Mouse (Mus musculus): ENCODE results near the gene Dnah3. TPM values are rescaled to one million over a fixed set of nuclear protein-coding genes. Genes with fewer than 3 reads are reported as not detected.

The Dnah3 gene
- polyA plus RNA-seq, 1 experiment from 2014 or later, result 0.24 TPM

GRCm38 (mm10) chr7:119911727-119912126, 183.4 kb downstream of the Dnah3 start:
- H3K36me3 ChIP-seq, result no peaks in the 10 kb centered on the region
- no peak overlapping the region for H3K27ac ChIP-seq
- no peaks in the 10 kb centered on the region for H3K27me3 ChIP-seq (ENCODE audit: insufficient read depth, poor library complexity, severe bottlenecking)
- H3K4me1 ChIP-seq (replicated peaks), result no peaks in the 10 kb centered on the region
- 80% methylated on average over 3 of the region's 3 CpGs for WGBS
- H3K9me3 ChIP-seq, result no peaks in the 10 kb centered on the region
- H3K4me3 ChIP-seq, result no peak overlapping the region
- DNase-seq (ENCODE audit: low spot score), result no peak

GRCm38 (mm10) chr7:119906523-119907215, 188.4 kb downstream of the Dnah3 start:
- Histone ChIP-seq H3K4me3 (no peak overlapping the region), H3K36me3 (no peaks in the 10 kb centered on the region), H3K4me1 (replicated peaks) (no peaks in the 10 kb centered on the region), H3K9me3 (no peaks in the 10 kb centered on the region), H3K27me3 (ENCODE audit: insufficient read depth, poor library complexity, severe bottlenecking) (no peaks in the 10 kb centered on the region), H3K27ac (no peak overlapping the region)
- 94% methylated on average over 3 of the region's 3 CpGs for WGBS
- no peak for DNase-seq (ENCODE audit: low spot score)

- H3K27me3 ChIP-seq (ENCODE audit: insufficient read depth, poor library complexity, severe bottlenecking), result no peaks in the 10 kb centered on the region
- 85% methylated on average over 3 of the region's 3 CpGs for WGBS
- no peaks in the 10 kb centered on the region for H3K9me3 ChIP-seq
These were observed 195.6 kb downstream of the Dnah3 start for GRCm38 (mm10) chr7:119899386-119900057.

GRCm38 (mm10) chr7:119898247-119898856, 196.7 kb downstream of the Dnah3 start:
- no peaks in the 10 kb centered on the region for H3K36me3 ChIP-seq
- no peaks in the 10 kb centered on the region for H3K9me3 ChIP-seq
- H3K4me3 ChIP-seq, result no peak overlapping the region
- no peaks in the 10 kb centered on the region for H3K27me3 ChIP-seq (ENCODE audit: insufficient read depth, poor library complexity, severe bottlenecking)
- H3K4me1 ChIP-seq (replicated peaks), result peaks cover 30% of the 10 kb centered on the region
- no peak overlapping the region for H3K27ac ChIP-seq
- DNase-seq (ENCODE audit: low spot score), result no peak
- 56% methylated on average over 1 of the region's 1 CpGs for WGBS

More at GRCm38 (mm10) chr7:119899386-119900057, 195.6 kb downstream of the Dnah3 start:
- Histone ChIP-seq H3K36me3 (no peaks in the 10 kb centered on the region), H3K4me3 (no peak overlapping the region), H3K27ac (no peak overlapping the region), H3K4me1 (replicated peaks) (peaks cover 21% of the 10 kb centered on the region)
- DNase-seq (ENCODE audit: low spot score), result no peak

GRCm38 (mm10) chr7:119897521-119898109, 197.5 kb downstream of the Dnah3 start:
- H3K9me3 ChIP-seq, result no peaks in the 10 kb centered on the region
- no peaks in the 10 kb centered on the region for H3K36me3 ChIP-seq
- H3K27ac ChIP-seq, result no peak overlapping the region
- peaks cover 30% of the 10 kb centered on the region for H3K4me1 ChIP-seq (replicated peaks)
- DNase-seq (ENCODE audit: low spot score), result no peak
- H3K27me3 ChIP-seq (ENCODE audit: insufficient read depth, poor library complexity, severe bottlenecking), result no peaks in the 10 kb centered on the region
- H3K4me3 ChIP-seq, result no peak overlapping the region
- WGBS, result 90% methylated on average over 8 of the region's 8 CpGs

GRCm38 (mm10) chr7:119895639-119896512, 199.2 kb downstream of the Dnah3 start, which contains the start of the genes Lyrm1 and Dcun1d3:
Lyrm1 (plus strand) TSS chr7:119895861.
Dcun1d3 (minus strand) TSS chr7:119896298.
- under 1% methylated on average over 63 of the region's 63 CpGs for WGBS
- Histone ChIP-seq H3K4me1 (replicated peaks) (peaks cover 30% of the 10 kb centered on the region), H3K27ac (peak within 1 kb of the TSS; percentile 97), H3K9me3 (no peaks in the 10 kb centered on the region), H3K36me3 (no peaks in the 10 kb centered on the region), H3K27me3 (ENCODE audit: insufficient read depth, poor library complexity, severe bottlenecking) (no peaks in the 10 kb centered on the region), H3K4me3 (peak within 1 kb of the TSS; percentile 80)
- peak; percentile 99 for DNase-seq (ENCODE audit: low spot score)

GRCm38 (mm10) chr7:119894818-119895544, 200.1 kb downstream of the Dnah3 start:
- peak; percentile 3 for DNase-seq (ENCODE audit: low spot score)

GRCm38 (mm10) chr7:119892742-119893141, 202.3 kb downstream of the Dnah3 start:
- no peak for DNase-seq (ENCODE audit: low spot score)
- Histone ChIP-seq H3K9me3 (no peaks in the 10 kb centered on the region), H3K4me1 (replicated peaks) (peaks cover 30% of the 10 kb centered on the region), H3K27ac (no peak overlapping the region), H3K4me3 (no peak overlapping the region), H3K27me3 (ENCODE audit: insufficient read depth, poor library complexity, severe bottlenecking) (no peaks in the 10 kb centered on the region), H3K36me3 (no peaks in the 10 kb centered on the region)
- 89% methylated on average over 4 of the region's 4 CpGs for WGBS

More at GRCm38 (mm10) chr7:119894818-119895544, 200.1 kb downstream of the Dnah3 start:
- Histone ChIP-seq H3K4me3 (peak overlapping the region; percentile 80), H3K36me3 (no peaks in the 10 kb centered on the region), H3K27ac (peak overlapping the region; percentile 97), H3K27me3 (ENCODE audit: insufficient read depth, poor library complexity, severe bottlenecking) (no peaks in the 10 kb centered on the region), H3K4me1 (replicated peaks) (peaks cover 30% of the 10 kb centered on the region), H3K9me3 (no peaks in the 10 kb centered on the region)
- 1% methylated on average over 15 of the region's 15 CpGs for whole genome bisulfite sequencing

- H3K4me1 ChIP-seq (replicated peaks), result peaks cover 26% of the 10 kb centered on the region
- DNase-seq (ENCODE audit: low spot score), result no peak
- WGBS, result 88% methylated on average over 1 of the region's 1 CpGs
These were observed 202.9 kb downstream of the Dnah3 start for GRCm38 (mm10) chr7:119892198-119892597.

GRCm38 (mm10) chr7:119887887-119888286, 207.2 kb downstream of the Dnah3 start:
- H3K4me1 ChIP-seq (replicated peaks), result no peaks in the 10 kb centered on the region
- DNase-seq (ENCODE audit: low spot score), result no peak
- no peak overlapping the region for H3K27ac ChIP-seq
- 92% methylated on average over 4 of the region's 4 CpGs for WGBS
- H3K9me3 ChIP-seq, result no peaks in the 10 kb centered on the region
- no peaks in the 10 kb centered on the region for H3K27me3 ChIP-seq (ENCODE audit: insufficient read depth, poor library complexity, severe bottlenecking)
- H3K4me3 ChIP-seq, result no peak overlapping the region
- H3K36me3 ChIP-seq, result no peaks in the 10 kb centered on the region

More at GRCm38 (mm10) chr7:119892198-119892597, 202.9 kb downstream of the Dnah3 start:
- H3K36me3 ChIP-seq, result no peaks in the 10 kb centered on the region
- H3K27ac ChIP-seq, result no peak overlapping the region
- no peaks in the 10 kb centered on the region for H3K9me3 ChIP-seq
- no peak overlapping the region for H3K4me3 ChIP-seq
- no peaks in the 10 kb centered on the region for H3K27me3 ChIP-seq (ENCODE audit: insufficient read depth, poor library complexity, severe bottlenecking)

GRCm38 (mm10) chr7:119881229-119881628, 213.9 kb downstream of the Dnah3 start:
- no peak for DNase-seq (ENCODE audit: low spot score)
- Histone ChIP-seq H3K4me1 (replicated peaks) (no peaks in the 10 kb centered on the region), H3K27ac (no peak overlapping the region), H3K9me3 (no peaks in the 10 kb centered on the region), H3K36me3 (peaks cover 16% of the 10 kb centered on the region), H3K27me3 (ENCODE audit: insufficient read depth, poor library complexity, severe bottlenecking) (no peaks in the 10 kb centered on the region), H3K4me3 (no peak overlapping the region)
- WGBS, result 95% methylated on average over 2 of the region's 2 CpGs
